Mouse (Mus musculus): ENCODE results near the gene Camta1.

DNA sequence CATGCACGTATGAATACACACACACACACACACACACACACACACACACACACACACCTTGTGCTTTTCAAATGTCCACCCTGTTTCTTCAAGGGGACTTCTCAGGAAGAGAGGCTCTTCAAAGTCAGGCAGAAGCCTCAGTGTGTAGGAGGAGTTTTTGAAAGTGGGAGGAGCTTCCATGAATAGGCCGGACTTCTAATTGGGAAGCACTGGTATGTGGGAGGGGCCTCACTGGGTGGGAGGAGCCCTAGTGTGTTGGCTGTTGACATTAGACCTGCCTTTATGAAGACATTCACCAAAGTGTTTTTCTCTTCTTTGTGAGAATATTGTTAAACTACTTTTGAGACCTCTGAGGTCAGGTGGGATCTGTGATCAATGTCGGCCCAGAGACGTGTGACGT, 346.4 kb downstream of the Camta1 start:
- TF ChIP-seq CTCF (conservative IDR thresholded peaks at IDR 0.05; ENCODE audit: low read length): no peak
- no peak for TF ChIP-seq POU5F1 (IDR thresholded peaks at IDR 0.05; ENCODE audit: borderline replicate concordance, low read length)
- TF ChIP-seq NANOG (IDR thresholded peaks at IDR 0.05; ENCODE audit: borderline replicate concordance, low read length): no peak
